Mouse (Mus musculus): ENCODE data around the gene Tmem97. TPM values are rescaled to one million over a fixed set of nuclear protein-coding genes. Genes with fewer than 3 reads are reported as not detected.

Tmem97 gene
- polyA plus RNA-seq, 1 experiment: 20.6 TPM

DNA sequence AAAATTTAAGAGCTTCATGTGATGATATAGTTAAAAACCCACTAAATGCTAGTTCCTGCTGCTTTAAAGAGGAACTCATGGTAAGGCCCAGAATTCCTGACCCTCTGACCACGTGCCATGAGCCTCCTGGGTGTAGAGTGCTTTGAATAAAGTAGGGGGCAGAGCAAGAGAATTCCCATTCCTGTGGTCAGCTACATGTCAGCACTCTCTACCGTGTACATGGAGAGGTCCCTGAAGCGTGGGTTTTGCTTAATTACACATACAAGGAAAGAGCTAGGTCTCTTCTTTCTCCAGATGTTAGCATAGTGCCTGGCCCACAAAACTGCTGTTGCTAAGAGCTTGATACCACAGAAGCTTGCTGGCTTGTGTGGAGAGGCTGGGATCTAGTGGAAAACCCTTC, 45.1 kb downstream of the Tmem97 start:
- H3K4me1 ChIP-seq (replicated peaks; ENCODE audit: control insufficient read depth, insufficient read depth, low read length): no peaks in the 10 kb centered on the region

GRCm38 (mm10) chr11:78502909-78503650, 47.5 kb downstream of the Tmem97 start, which contains the start of gene Sebox:
TSS of gene Sebox (plus strand) at chr11:78503447.
- Histone ChIP-seq H3K27ac (ENCODE audit: control insufficient read depth, insufficient read depth, low read length) (no peak within 1 kb of the TSS), H3K4me3 (ENCODE audit: control insufficient read depth, insufficient read depth, low read length) (no peak within 1 kb of the TSS), H3K36me3 (ENCODE audit: control insufficient read depth, insufficient read depth, low read length) (peaks cover 1% of the 10 kb centered on the region), H3K4me1 (replicated peaks; ENCODE audit: control insufficient read depth, insufficient read depth, low read length) (peaks cover 3% of the 10 kb centered on the region; the same call in 1 of the 2 replicates), H3K27me3 (ENCODE audit: control insufficient read depth, insufficient read depth, low read length) (no peaks in the 10 kb centered on the region; the same call in 1 of the 2 replicates)
- WGBS: 64% methylated on average over 7 of the region's 7 CpGs
- TF ChIP-seq POLR2A (IDR thresholded peaks at IDR 0.05; ENCODE audit: control insufficient read depth, extremely low read depth, insufficient read depth, low read length, poor library complexity) (no peak), CTCF (IDR thresholded peaks at IDR 0.05; ENCODE audit: borderline replicate concordance, control insufficient read depth, extremely low read depth, insufficient read depth, low read length, poor library complexity) (no peak)
- DNase-seq: no peak

More for the DNA sequence above, 45.1 kb downstream of the Tmem97 start:
- Histone ChIP-seq H3K36me3 (ENCODE audit: control insufficient read depth, insufficient read depth, low read length) (peaks cover 5% of the 10 kb centered on the region), H3K4me3 (ENCODE audit: control insufficient read depth, insufficient read depth, low read length) (no peak overlapping the region), H3K27ac (ENCODE audit: control insufficient read depth, insufficient read depth, low read length) (no peak overlapping the region), H3K27me3 (ENCODE audit: control insufficient read depth, insufficient read depth, low read length) (no peaks in the 10 kb centered on the region; the same call in 1 of the 2 replicates)
- 88% methylated on average over 3 of the region's 3 CpGs for WGBS
- TF ChIP-seq CTCF (IDR thresholded peaks at IDR 0.05; ENCODE audit: borderline replicate concordance, control insufficient read depth, extremely low read depth, insufficient read depth, low read length, poor library complexity): no peak
- no peak for TF ChIP-seq POLR2A (IDR thresholded peaks at IDR 0.05; ENCODE audit: control insufficient read depth, extremely low read depth, insufficient read depth, low read length, poor library complexity)
- no peak for DNase-seq

- Histone ChIP-seq H3K36me3 (ENCODE audit: control insufficient read depth, insufficient read depth, low read length) (no peaks in the 10 kb centered on the region; the same call in 1 of the 2 replicates), H3K4me3 (ENCODE audit: control insufficient read depth, insufficient read depth, low read length) (no peak overlapping the region), H3K27me3 (ENCODE audit: control insufficient read depth, insufficient read depth, low read length) (peaks cover 6% of the 10 kb centered on the region), H3K27ac (ENCODE audit: control insufficient read depth, insufficient read depth, low read length) (no peak overlapping the region), H3K4me1 (replicated peaks; ENCODE audit: control insufficient read depth, insufficient read depth, low read length) (peaks cover 15% of the 10 kb centered on the region)
- TF ChIP-seq CTCF (IDR thresholded peaks at IDR 0.05; ENCODE audit: borderline replicate concordance, control insufficient read depth, extremely low read depth, insufficient read depth, low read length, poor library complexity) (no peak), POLR2A (IDR thresholded peaks at IDR 0.05; ENCODE audit: control insufficient read depth, extremely low read depth, insufficient read depth, low read length, poor library complexity) (no peak)
- 82% methylated on average over 20 of the region's 20 CpGs for WGBS
- DNase-seq: no peak
Observed at GRCm38 (mm10) chr11:78501529-78501928, 49.0 kb downstream of the Tmem97 start.

GRCm38 (mm10) chr11:78500623-78501202, 49.9 kb downstream of the Tmem97 start:
- Histone ChIP-seq H3K4me1 (replicated peaks; ENCODE audit: control insufficient read depth, insufficient read depth, low read length) (peaks cover 15% of the 10 kb centered on the region), H3K4me3 (ENCODE audit: control insufficient read depth, insufficient read depth, low read length) (no peak overlapping the region), H3K36me3 (ENCODE audit: control insufficient read depth, insufficient read depth, low read length) (no peaks in the 10 kb centered on the region), H3K27me3 (ENCODE audit: control insufficient read depth, insufficient read depth, low read length) (peaks cover 6% of the 10 kb centered on the region), H3K27ac (ENCODE audit: control insufficient read depth, insufficient read depth, low read length) (no peak overlapping the region)
- DNase-seq: no peak
- TF ChIP-seq POLR2A (IDR thresholded peaks at IDR 0.05; ENCODE audit: control insufficient read depth, extremely low read depth, insufficient read depth, low read length, poor library complexity) (no peak), CTCF (IDR thresholded peaks at IDR 0.05; ENCODE audit: borderline replicate concordance, control insufficient read depth, extremely low read depth, insufficient read depth, low read length, poor library complexity) (no peak)
- 81% methylated on average over 9 of the region's 9 CpGs for WGBS

DNA sequence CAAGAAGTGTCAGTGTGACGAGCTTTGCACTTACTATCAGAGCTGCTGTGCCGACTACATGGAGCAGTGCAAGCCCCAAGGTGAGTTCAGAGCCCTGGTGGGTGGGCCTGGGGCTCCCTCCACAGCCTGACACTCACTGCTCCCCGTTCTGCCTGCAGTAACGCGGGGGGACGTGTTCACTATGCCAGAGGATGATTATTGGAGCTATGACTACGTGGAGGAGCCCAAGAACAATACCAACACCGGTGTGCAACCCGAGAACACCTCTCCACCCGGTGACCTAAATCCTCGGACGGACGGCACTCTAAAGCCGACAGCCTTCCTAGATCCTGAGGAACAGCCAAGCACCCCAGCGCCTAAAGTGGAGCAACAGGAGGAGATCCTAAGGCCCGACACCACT, 51.0 kb downstream of the Tmem97 start:
- Histone ChIP-seq H3K36me3 (ENCODE audit: control insufficient read depth, insufficient read depth, low read length) (no peaks in the 10 kb centered on the region), H3K4me1 (replicated peaks; ENCODE audit: control insufficient read depth, insufficient read depth, low read length) (peaks cover 15% of the 10 kb centered on the region), H3K27me3 (ENCODE audit: control insufficient read depth, insufficient read depth, low read length) (peaks cover 6% of the 10 kb centered on the region), H3K4me3 (ENCODE audit: control insufficient read depth, insufficient read depth, low read length) (no peak overlapping the region), H3K27ac (ENCODE audit: control insufficient read depth, insufficient read depth, low read length) (no peak overlapping the region)
- TF ChIP-seq POLR2A (IDR thresholded peaks at IDR 0.05; ENCODE audit: control insufficient read depth, extremely low read depth, insufficient read depth, low read length, poor library complexity) (no peak), CTCF (IDR thresholded peaks at IDR 0.05; ENCODE audit: borderline replicate concordance, control insufficient read depth, extremely low read depth, insufficient read depth, low read length, poor library complexity) (no peak)
- no peak for DNase-seq
- WGBS: 60% methylated on average over 16 of the region's 16 CpGs

GRCm38 (mm10) chr11:78499004-78499403, 51.6 kb downstream of the Tmem97 start, which contains the start of gene Vtn:
TSS of gene Vtn (plus strand) at chr11:78499091.
- WGBS: 81% methylated on average over 7 of the region's 7 CpGs
- TF ChIP-seq CTCF (IDR thresholded peaks at IDR 0.05; ENCODE audit: borderline replicate concordance, control insufficient read depth, extremely low read depth, insufficient read depth, low read length, poor library complexity) (no peak), POLR2A (IDR thresholded peaks at IDR 0.05; ENCODE audit: control insufficient read depth, extremely low read depth, insufficient read depth, low read length, poor library complexity) (no peak)
- no peak within 1 kb of the TSS for H3K27ac ChIP-seq (ENCODE audit: control insufficient read depth, insufficient read depth, low read length)
- DNase-seq: no peak
- H3K36me3 ChIP-seq (ENCODE audit: control insufficient read depth, insufficient read depth, low read length): no peaks in the 10 kb centered on the region
- H3K4me1 ChIP-seq (replicated peaks; ENCODE audit: control insufficient read depth, insufficient read depth, low read length): peaks cover 15% of the 10 kb centered on the region
- peak within 1 kb of the TSS; percentile 41 for H3K4me3 ChIP-seq (ENCODE audit: control insufficient read depth, insufficient read depth, low read length)
- H3K27me3 ChIP-seq (ENCODE audit: control insufficient read depth, insufficient read depth, low read length): peaks cover 6% of the 10 kb centered on the region
